Mouse (Mus musculus) cerebellum, adult 18-20 months (tissue): ENCODE data around the gene Gtf3c6.

Source experiments
- DNase-seq, 2 experiments: peaks; one replicate each; pipeline ENCODE4 v3.0.0; 2021

Gtf3c6 gene

GRCm38 (mm10) chr10:40257414-40258255, at the start of gene Gtf3c6:
Gene Gtf3c6, minus strand, starts transcription at chr10:40258108.
- peak; percentile 92 to 96 for DNase-seq

- no peak for DNase-seq
Measured at GRCm38 (mm10) chr10:40305989-40306388, 48.1 kb upstream of the Gtf3c6 start.

- DNase-seq: peak; percentile 100
Measured at GRCm38 (mm10) chr10:40302140-40302985, 44.5 kb upstream of the Gtf3c6 start, which contains the start of gene Amd1. Gene Amd1, minus strand, starts transcription at chr10:40302186.

DNA sequence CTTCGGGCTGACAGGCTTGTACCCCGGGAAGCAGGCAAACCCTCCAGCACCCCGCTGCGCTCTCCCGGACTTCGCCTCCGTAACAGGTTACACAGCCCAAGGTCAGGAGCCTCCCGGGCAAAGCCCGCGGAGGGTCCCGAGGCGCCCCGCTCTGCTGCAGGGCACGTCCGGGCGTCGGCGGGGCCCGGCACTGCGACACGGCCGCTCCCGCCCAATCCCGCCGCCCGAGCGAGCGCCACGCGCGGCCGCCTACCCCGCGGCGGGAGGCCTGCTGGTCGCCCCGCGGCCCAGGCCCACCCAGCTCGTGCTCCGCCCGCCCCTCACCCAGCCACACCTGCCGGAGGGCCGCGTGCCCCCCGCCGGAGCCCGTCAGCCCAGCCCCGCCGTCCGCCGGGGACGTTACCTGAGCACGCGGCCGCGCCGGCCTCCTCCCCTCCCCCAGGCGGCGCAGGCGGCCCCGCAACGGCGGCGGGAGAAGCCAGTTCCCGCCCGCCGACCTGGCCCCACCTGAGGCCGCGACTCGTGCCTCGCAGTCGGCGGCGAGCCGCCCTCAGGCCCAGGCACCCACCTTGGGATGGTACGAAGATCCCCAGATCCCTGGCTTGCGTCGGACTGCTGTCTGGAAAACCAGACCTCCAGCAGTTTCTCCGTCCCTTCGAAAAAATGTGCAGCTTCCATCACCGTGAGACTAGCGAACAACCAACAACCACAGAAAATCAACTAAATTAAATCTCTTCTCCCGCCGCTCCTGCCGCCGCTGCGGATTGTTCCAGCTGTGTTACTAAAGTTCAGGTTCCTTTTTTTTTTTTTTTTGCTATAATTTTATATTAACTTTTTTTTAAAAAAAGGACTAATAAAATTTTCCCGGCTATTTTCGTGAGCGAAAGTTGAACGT, 43.5 kb upstream of the Gtf3c6 start:
- DNase-seq: peak; percentile 45 to 78

DNA sequence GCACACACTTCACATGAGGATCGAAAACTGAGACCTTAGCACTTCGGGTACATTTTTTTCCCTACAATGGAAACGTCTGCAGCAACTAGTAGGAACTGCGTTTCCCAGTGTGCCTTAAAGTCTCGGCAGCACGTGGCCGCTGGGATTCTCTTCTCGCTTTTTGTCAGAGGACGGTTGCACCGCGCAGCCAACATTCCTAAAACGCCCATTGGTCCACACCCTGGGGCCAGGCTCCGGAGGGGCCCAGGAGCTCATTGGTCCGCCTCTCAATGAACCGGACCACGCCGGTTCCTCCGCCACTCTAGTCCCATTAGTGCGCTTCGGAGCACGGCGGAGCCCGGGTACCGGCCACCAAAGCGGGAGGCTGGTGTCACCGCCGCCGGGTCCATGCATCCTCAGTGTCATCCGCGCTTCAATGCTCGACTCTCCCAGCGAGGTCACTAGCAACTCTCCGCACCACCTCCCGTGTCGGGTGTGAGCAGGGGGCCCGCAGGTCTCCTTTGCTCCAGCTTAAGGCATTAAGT, 42.8 kb upstream of the Gtf3c6 start:
- peak; percentile 78 to 80 for DNase-seq

DNA sequence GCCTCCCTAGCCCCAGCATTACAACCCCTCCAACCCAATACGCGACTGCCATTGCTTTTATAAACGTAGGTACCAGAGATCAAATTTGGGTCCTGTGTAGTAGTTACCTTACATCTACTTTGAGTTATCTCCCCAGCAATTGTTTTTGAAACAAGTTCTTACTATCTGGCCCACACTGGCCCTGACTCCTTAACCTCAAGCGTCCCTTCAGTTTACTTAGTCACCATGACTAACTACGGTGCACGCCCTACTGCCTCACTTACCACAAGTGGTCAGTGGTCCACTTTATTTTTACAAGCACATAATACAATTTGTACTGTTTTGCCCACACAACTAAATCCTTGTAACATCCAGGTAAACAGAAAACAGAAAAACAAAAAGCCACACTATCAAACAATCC, 34.7 kb upstream of the Gtf3c6 start:
- no peak for DNase-seq

- no peak for DNase-seq
Measured at GRCm38 (mm10) chr10:40286767-40287166, 28.9 kb upstream of the Gtf3c6 start.

DNA sequence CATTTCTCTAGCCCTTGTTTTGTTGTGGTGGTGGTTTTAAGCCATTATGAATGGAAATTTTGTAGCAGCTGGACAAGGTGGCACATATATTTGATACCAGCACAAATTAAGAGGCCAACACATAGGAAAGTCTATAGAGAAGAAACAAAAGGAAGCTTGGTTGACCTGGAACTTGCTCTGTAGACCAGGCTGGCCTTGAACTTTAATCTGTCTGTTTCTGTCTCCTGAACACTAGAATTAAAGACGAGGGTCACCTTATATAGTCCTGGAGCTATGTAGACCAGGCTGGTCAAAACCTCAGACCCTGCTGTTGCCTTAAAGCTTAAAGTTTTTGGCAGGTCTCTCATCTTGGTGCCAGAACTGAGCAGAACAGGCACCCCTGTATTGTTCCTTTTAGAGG, 27.7 kb upstream of the Gtf3c6 start:
- no peak for DNase-seq

- DNase-seq: no peak
Measured at GRCm38 (mm10) chr10:40284997-40285396, 27.1 kb upstream of the Gtf3c6 start.

- no peak for DNase-seq
Measured at GRCm38 (mm10) chr10:40284179-40284831, 26.4 kb upstream of the Gtf3c6 start.

DNA sequence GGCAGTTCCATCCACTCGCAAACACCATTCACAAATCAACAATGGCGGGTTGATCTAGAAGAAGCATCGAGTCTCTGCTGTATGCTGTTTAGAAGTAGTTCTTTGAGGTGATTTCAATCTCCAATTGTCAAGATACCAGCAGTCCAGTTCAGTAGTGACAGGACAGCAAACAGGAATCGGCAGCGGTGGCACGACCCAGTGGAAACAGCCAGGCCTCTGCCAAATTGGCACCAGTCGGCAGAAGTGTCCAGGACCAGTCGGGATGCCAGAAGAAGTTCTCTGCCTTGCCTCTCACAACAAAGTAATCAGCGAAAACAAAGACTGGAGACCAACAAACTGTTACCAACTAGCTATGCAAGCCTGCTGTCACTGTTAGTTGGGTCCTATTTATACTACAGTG, 25.7 kb upstream of the Gtf3c6 start:
- no peak for DNase-seq

DNA sequence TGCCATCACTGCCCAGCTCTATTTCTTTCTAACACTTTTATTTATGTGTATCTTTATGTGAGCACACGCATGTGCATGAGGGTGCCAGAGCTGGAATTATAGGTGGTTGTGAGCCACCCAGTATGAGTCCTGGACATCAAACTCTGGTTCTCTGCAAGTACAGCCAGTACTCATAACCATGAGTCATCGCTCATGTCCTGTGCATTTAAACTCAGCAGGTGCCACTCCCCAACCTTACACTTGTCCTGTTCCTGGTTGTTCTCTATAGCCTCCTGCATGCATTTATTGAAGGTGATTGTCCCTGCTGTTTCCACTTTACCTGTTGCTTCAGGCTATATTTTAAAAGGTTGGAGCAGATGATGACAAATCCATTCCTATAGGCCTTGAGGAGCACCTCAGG, 23.7 kb upstream of the Gtf3c6 start:
- DNase-seq: no peak

DNA sequence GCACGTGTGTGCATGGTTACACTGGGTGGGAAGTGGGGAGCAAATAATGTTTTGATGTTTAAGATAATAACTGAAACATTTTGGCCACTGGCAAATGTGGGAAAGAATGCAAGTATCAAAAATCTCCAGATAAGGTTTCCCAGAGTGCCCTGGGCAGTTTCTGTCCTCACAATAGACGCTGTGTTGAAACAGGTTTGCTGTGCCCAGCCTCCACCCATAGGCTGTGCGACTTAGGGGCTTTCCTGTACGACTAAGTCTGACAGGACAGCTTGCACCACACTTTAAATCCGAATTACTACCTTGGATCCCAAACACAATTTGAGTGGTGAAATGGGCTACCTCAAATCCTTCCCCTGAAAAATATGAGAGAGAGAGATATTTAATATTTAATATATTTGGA, 20.4 kb upstream of the Gtf3c6 start:
- no peak for DNase-seq

- no peak for DNase-seq
Measured at GRCm38 (mm10) chr10:40275991-40276390, 18.1 kb upstream of the Gtf3c6 start.

- no peak for DNase-seq
Measured at GRCm38 (mm10) chr10:40273938-40274337, 16.0 kb upstream of the Gtf3c6 start.

DNA sequence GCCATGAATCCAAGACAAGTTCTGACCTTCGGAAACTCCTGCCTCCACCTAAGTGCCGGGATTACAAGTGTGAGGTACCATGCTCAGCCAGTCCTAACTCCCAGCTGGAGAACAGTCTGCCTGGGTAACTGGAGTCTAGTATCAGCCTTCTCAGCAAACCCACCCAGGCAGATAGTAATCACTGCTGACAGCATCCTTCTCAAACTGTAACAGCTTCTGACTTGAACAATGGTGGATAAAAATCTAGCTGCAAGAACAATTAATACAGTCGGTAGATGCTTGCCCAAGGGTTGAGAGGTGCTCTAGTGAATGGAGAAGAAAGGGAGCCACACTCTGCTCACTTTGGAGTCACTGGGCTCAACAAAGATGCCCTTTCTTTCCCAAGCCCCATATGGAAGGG, 13.3 kb upstream of the Gtf3c6 start:
- DNase-seq: no peak

GRCm38 (mm10) chr10:40264920-40265319, 7.0 kb upstream of the Gtf3c6 start:
- DNase-seq: no peak

GRCm38 (mm10) chr10:40263691-40264090, 5.8 kb upstream of the Gtf3c6 start:
- DNase-seq: no peak

GRCm38 (mm10) chr10:40262200-40262599, 4.3 kb upstream of the Gtf3c6 start:
- DNase-seq: no peak

DNA sequence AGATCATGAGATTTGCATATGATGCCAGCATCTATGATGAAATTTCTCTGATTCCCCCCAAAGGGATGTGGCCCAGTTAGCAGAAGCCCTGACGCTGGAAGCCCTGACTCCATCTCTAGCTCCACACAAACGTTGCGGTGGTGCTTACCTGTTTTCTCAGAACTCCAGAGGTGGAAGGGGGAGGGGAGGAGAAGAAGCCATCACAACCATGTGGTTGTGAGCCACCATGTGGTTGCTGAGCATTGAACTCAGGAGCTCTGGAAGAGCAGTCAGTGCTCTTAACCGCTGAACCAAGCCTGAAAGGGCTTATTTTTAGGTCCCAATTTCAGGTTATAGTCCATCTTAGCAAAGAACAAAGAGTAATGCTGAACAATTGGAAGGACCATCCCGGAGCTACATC, 2.4 kb upstream of the Gtf3c6 start:
- no peak for DNase-seq

DNA sequence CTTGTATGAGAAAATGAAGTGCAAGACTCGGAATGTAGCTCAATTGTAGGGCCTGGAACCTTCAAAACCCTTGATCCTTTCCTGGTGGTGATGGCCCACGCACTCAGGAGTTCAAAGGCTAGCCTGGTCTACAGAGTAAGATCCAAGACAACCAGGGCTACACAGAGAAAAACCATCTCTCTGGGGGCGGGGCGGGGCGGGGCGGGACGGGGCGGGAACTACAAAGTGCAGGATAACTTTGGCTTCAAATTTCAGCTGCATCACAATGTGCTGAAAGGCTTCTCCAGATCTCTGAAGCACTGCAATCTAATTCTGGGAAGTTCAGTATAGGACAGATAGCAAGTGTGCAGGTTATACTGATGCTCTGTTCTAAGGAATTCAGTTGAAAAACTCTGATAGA, 1.6 kb upstream of the Gtf3c6 start:
- DNase-seq: no peak

- DNase-seq: peak; percentile 55 to 72
Measured at GRCm38 (mm10) chr10:40258976-40259375, 1.1 kb upstream of the Gtf3c6 start.
